Mouse (Mus musculus): ENCODE data around the gene Rnase13.

DNA sequence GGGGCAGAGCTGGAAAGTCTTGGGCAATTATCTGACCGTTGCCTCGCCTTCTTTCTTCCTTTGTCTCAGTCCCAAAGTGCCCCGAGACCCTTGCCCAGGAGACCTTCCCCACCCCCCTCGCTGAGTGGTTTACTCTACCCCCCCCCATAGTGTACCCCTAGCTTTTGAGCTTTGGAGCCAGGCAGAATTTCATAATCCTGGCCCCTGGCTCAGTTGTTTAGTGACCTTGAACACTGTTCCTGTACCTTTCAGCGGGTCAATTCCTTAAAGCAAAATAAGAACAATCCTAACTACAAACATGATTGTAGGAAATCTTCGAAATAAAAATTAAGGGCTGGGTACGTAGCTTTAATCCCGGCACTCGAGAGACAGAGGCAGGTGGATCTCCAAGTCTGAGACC, 19.0 kb upstream of the Rnase13 start:
- TF ChIP-seq MYOD1 (IDR thresholded peaks at IDR 0.05; ENCODE audit: control insufficient read depth, insufficient read length, low read depth) (no peak), CTCF (IDR thresholded peaks at IDR 0.05; ENCODE audit: control insufficient read depth, insufficient read depth, insufficient read length) (no peak)

Data from C2C12 (cell line).